Mouse (Mus musculus) inflammation-experienced regulatory T-cells, adult 16 weeks (primary cell): ENCODE measurements around the gene Inca1. TPM values are rescaled to one million over a fixed set of nuclear protein-coding genes. Genes with fewer than 3 reads are reported as not detected.

Source experiments
- polyA plus RNA-seq: library from polyadenylated mRNA; unstranded; fragments of 100-300 nt; shearing (Covaris generic); gene quantifications from one replicate; pipeline ENCODE4 v1.2.1, GENCODE M21; 2017

Gene Inca1
- polyA plus RNA-seq: 0.37 TPM

GRCm38 (mm10) chr11:70699722-70700556 lies at the start of gene Inca1, which contains the start of gene Kif1c:
Inca1 (minus strand) TSS chr11:70700155.
Kif1c (plus strand) TSS chr11:70700548.

GRCm38 (mm10) chr11:70687601-70688199 lies 12.3 kb downstream of the Inca1 start, which contains the start of gene Camta2:
Camta2 (minus strand) TSS chr11:70688105.

GRCm38 (mm10) chr11:70668771-70669505 lies 31.0 kb downstream of the Inca1 start, which contains the start of gene Spag7:
Spag7 (minus strand) TSS chr11:70669416.

GRCm38 (mm10) chr11:70656964-70657363 lies 43.0 kb downstream of the Inca1 start, which contains the start of gene Eno3:
Eno3 (plus strand) TSS chr11:70657202.

GRCm38 (mm10) chr11:70654198-70654922 lies 45.6 kb downstream of the Inca1 start, which contains the start of gene Pfn1:
Pfn1 (minus strand) TSS chr11:70654644.

GRCm38 (mm10) chr11:70646691-70647650 lies 53.0 kb downstream of the Inca1 start, which contains the start of the genes Rnf167 and Slc25a11:
Rnf167 (plus strand) TSS chr11:70647235.
Slc25a11 (minus strand) TSS chr11:70647479.

GRCm38 (mm10) chr11:70638714-70639278 lies 61.2 kb downstream of the Inca1 start, which contains the start of gene Gp1ba:
Gp1ba (plus strand) TSS chr11:70639122.

Other genes with a start within 250 kb of the Inca1 start
- 81.3 TPM for gene Med11, start 248.2 kb downstream of the Inca1 start, polyA plus RNA-seq
- gene Zmynd15, start 240.7 kb downstream of the Inca1 start, polyA plus RNA-seq: 0.60 TPM
- gene Cxcl16, start 240.2 kb downstream of the Inca1 start, polyA plus RNA-seq: 0.43 TPM
- gene Tm4sf5, start 194.9 kb downstream of the Inca1 start, polyA plus RNA-seq: 2.6 TPM
- not detected for gene Vmo1, start 185.5 kb downstream of the Inca1 start, polyA plus RNA-seq
- gene Gltpd2, start 181.0 kb downstream of the Inca1 start, polyA plus RNA-seq: not detected
- gene Psmb6, start 174.8 kb downstream of the Inca1 start, polyA plus RNA-seq: 402 TPM
- gene Gm40193, start 167.2 kb downstream of the Inca1 start, polyA plus RNA-seq: not detected
- 7.0 TPM for gene Pld2, start 160.1 kb downstream of the Inca1 start, polyA plus RNA-seq
- 9.0 TPM for gene Mink1, start 137.3 kb downstream of the Inca1 start, polyA plus RNA-seq
- gene 4930544D05Rik, start 84.3 kb downstream of the Inca1 start, polyA plus RNA-seq: 0.52 TPM
- gene Chrne, start 80.9 kb downstream of the Inca1 start, polyA plus RNA-seq: 0.65 TPM
- 0.21 TPM for gene Gp1ba, start 61.0 kb downstream of the Inca1 start, polyA plus RNA-seq
- gene Rnf167, start 52.9 kb downstream of the Inca1 start, polyA plus RNA-seq: 466 TPM
- gene Slc25a11, start 52.7 kb downstream of the Inca1 start, polyA plus RNA-seq: 190 TPM
- 4,689 TPM for gene Pfn1, start 45.5 kb downstream of the Inca1 start, polyA plus RNA-seq
- gene Eno3, start 43.0 kb downstream of the Inca1 start, polyA plus RNA-seq: 20.6 TPM
- 87.0 TPM for gene Spag7, start 30.7 kb downstream of the Inca1 start, polyA plus RNA-seq
- gene Camta2, start 12.1 kb downstream of the Inca1 start, polyA plus RNA-seq: 64.2 TPM
- 0.59 TPM for gene Kif1c, start 393 bp upstream of the Inca1 start, polyA plus RNA-seq
- gene Zfp3, start 64.1 kb upstream of the Inca1 start, polyA plus RNA-seq: 7.7 TPM
- gene Scimp, start 112.4 kb upstream of the Inca1 start, polyA plus RNA-seq: 0.94 TPM
- gene Rabep1, start 144.6 kb upstream of the Inca1 start, polyA plus RNA-seq: 14.9 TPM